Mouse (Mus musculus): Measurements from ENCODE around the gene Vps33b. TPM values are rescaled to one million over a fixed set of nuclear protein-coding genes. Genes with fewer than 3 reads are reported as not detected.

Gene Vps33b
- total and polyA plus RNA-seq, 3 experiments, result 23.4 to 24.9 TPM; not detected in 1

- TF ChIP-seq ETS1 (IDR thresholded peaks at IDR 0.05; ENCODE audit: low read depth, low read length) (peak; percentile 58), ELF1 (IDR thresholded peaks at IDR 0.05; ENCODE audit: low read depth, low read length) (no peak), EP300 (IDR thresholded peaks at IDR 0.05; ENCODE audit: low read depth in 1 of 2, low read length in 2 of 2) (peak; percentile 50 to 57; a peak in 3 of 4 replicates), CTCF (IDR thresholded peaks at IDR 0.05 in 2 of 3, conservative IDR thresholded peaks at IDR 0.05 in 1 of 3; ENCODE audit: control insufficient read depth in 1 of 3, insufficient read depth in 1 of 3, low read depth in 2 of 3, low read length in 3 of 3, poor library complexity in 1 of 3, severe bottlenecking in 1 of 3) (no peak), SIN3A (IDR thresholded peaks at IDR 0.05; ENCODE audit: low read length) (peak; percentile 69), MXI1 (IDR thresholded peaks at IDR 0.05; ENCODE audit: low read depth, low read length) (peak; percentile 27; the same call in 1 of the 2 replicates), MEF2A (IDR thresholded peaks at IDR 0.05; ENCODE audit: extremely low read depth, insufficient replicate concordance, low read depth, low read length, poor library complexity, severe bottlenecking) (no peak), RCOR1 (IDR thresholded peaks at IDR 0.05; ENCODE audit: low read depth, low read length) (peak; percentile 64; the same call in 1 of the 2 replicates), TAL1 (IDR thresholded peaks at IDR 0.05; ENCODE audit: low read length) (peak; percentile 1; the same call in 1 of the 2 replicates), TCF12 (IDR thresholded peaks at IDR 0.05; ENCODE audit: low read depth, low read length) (0 out of 2 replicates have a peak, but pooled peaks have one; percentile 38), ZMIZ1 (IDR thresholded peaks at IDR 0.05; ENCODE audit: low read depth, low read length) (no peak), RAD21 (IDR thresholded peaks at IDR 0.05; ENCODE audit: low read depth, low read length) (no peak), MYC (IDR thresholded peaks at IDR 0.05; ENCODE audit: low read depth, low read length) (peak; percentile 71; the same call in 1 of the 2 replicates), MAX (IDR thresholded peaks at IDR 0.05; ENCODE audit: low read length) (no peak), MAZ (IDR thresholded peaks at IDR 0.05; ENCODE audit: low read depth, low read length) (no peak), KAT2A (conservative IDR thresholded peaks at IDR 0.05; ENCODE audit: low read depth, low read length) (no peak), POLR2AphosphoS2 (IDR thresholded peaks at IDR 0.05; ENCODE audit: low read length) (no peak), BHLHE40 (IDR thresholded peaks at IDR 0.05; ENCODE audit: borderline replicate concordance, low read depth, low read length) (peak; percentile 46; the same call in 1 of the 2 replicates), GATA1 (IDR thresholded peaks at IDR 0.05; ENCODE audit: low read depth, low read length) (peak; percentile 30; the same call in 1 of the 2 replicates), ZC3H11A (IDR thresholded peaks at IDR 0.05; ENCODE audit: low read depth, low read length) (no peak), SMC3 (IDR thresholded peaks at IDR 0.05; ENCODE audit: low read depth, low read length) (no peak), USF1 (IDR thresholded peaks at IDR 0.05; ENCODE audit: low read depth, low read length) (no peak)
- peak overlapping the region; percentile 8; the same call in 1 of the 2 replicates for H3K27ac ChIP-seq (ENCODE audit: control insufficient read depth, low read depth, low read length)
- peak overlapping the region; percentile 3 to 13; a peak in 2 of 4 replicates for H3K4me3 ChIP-seq (ENCODE audit: control insufficient read depth in 1 of 2, insufficient read depth in 1 of 2, low read depth in 2 of 2, low read length in 2 of 2)
- H3K9ac ChIP-seq (ENCODE audit: control insufficient read depth, low read depth, low read length, poor library complexity, severe bottlenecking), result no peak overlapping the region; the same call in 1 of the 2 replicates
- H3K36me3 ChIP-seq (ENCODE audit: control insufficient read depth in 1 of 2, insufficient read depth in 2 of 2, low read length in 2 of 2), result peaks cover 0 to 15% of the 10 kb centered on the region in 2 experiments; a peak in 2 of 4 replicates
- H3K4me1 ChIP-seq (ENCODE audit: control insufficient read depth in 1 of 2, insufficient read depth in 2 of 2, low read length in 2 of 2), result peaks cover 15 to 20% of the 10 kb centered on the region in 2 experiments
- H3K79me2 ChIP-seq (ENCODE audit: control insufficient read depth, insufficient read depth, low read length, poor library complexity), result no peaks in the 10 kb centered on the region
- H3K27me3 ChIP-seq (ENCODE audit: control insufficient read depth in 1 of 2, insufficient read depth in 2 of 2, low read length in 2 of 2), result no peaks in the 10 kb centered on the region
- no peaks in the 10 kb centered on the region for H3K9me3 ChIP-seq (replicated peaks; ENCODE audit: insufficient read depth, low read length)
- peak; percentile 76 for DNase-seq (ENCODE audit: low read depth, low spot score)
Measured at GRCm38 (mm10) chr7:80252437-80252836, 17.0 kb upstream of the Vps33b start.
